Mouse (Mus musculus): ENCODE data around the gene Myl10. TPM values are rescaled to one million over a fixed set of nuclear protein-coding genes. Genes with fewer than 3 reads are reported as not detected.

Myl10 gene
- polyA plus RNA-seq, 1 experiment from 2014 or later: 0.36 TPM

DNA sequence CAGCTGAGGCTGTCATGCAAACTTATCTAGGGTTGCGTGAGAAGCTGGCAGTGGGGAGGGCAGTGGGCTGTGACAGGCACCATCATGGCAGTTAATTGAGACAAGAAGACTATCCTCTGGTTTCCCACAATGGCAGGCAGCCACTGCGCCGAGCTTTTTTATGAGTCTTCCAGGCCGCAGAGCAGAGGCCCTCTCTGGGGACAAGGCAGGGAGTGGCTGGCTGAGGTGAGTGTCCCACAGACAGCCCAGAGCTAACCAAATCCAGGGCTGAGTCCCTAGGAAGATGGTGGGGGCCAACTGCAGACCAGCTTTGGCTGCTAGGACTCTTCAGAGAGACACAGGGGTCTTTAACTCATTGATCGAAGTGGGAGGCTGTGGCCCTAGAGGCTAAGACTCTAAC lies 3.6 kb downstream of the Myl10 start:
- no peaks in the 10 kb centered on the region for H3K27me3 ChIP-seq (ENCODE audit: control insufficient read depth, insufficient read depth, low read length)
- 83% methylated on average over 5 of the region's 5 CpGs for WGBS
- no peak for ATAC-seq (ENCODE audit: insufficient read depth, low FRiP score)
- no peak overlapping the region for H3K9ac ChIP-seq (ENCODE audit: low read length)
- no peaks in the 10 kb centered on the region; the same call in 1 of the 2 replicates for H3K4me1 ChIP-seq (ENCODE audit: control insufficient read depth, insufficient read depth, low read length)
- H3K36me3 ChIP-seq (ENCODE audit: control insufficient read depth, insufficient read depth, low read length): no peaks in the 10 kb centered on the region
- no peak overlapping the region for H3K4me3 ChIP-seq (replicated peaks; ENCODE audit: low read length)
- H3K27ac ChIP-seq (ENCODE audit: low read length): no peak overlapping the region
- no peaks in the 10 kb centered on the region for H3K9me3 ChIP-seq (replicated peaks; ENCODE audit: control insufficient read depth, low read length)
- H3K4me2 ChIP-seq (ENCODE audit: low read depth, low read length): no peak overlapping the region

DNA sequence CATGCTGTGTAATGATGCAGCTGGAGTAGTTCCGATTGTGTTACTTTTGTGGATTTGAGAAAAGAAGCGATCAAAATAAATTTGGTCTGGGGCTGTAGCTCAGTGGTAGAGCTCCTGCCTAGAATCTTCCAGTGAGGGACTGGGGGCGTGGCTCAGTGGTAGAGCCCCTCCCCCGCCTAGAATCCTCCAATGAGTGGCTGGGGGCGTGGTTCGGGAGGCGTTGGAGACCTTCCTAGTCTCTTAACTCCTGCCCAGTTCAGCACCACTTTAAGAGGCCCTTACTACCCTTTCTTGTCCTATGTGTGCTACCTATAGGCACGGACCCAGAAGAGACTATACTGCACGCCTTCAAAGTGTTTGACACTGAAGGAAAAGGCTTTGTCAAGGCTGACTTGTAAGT lies 4.7 kb downstream of the Myl10 start:
- WGBS: 76% methylated on average over 9 of the region's 9 CpGs
- no peaks in the 10 kb centered on the region for H3K9me3 ChIP-seq (replicated peaks; ENCODE audit: control insufficient read depth, low read length)

DNA sequence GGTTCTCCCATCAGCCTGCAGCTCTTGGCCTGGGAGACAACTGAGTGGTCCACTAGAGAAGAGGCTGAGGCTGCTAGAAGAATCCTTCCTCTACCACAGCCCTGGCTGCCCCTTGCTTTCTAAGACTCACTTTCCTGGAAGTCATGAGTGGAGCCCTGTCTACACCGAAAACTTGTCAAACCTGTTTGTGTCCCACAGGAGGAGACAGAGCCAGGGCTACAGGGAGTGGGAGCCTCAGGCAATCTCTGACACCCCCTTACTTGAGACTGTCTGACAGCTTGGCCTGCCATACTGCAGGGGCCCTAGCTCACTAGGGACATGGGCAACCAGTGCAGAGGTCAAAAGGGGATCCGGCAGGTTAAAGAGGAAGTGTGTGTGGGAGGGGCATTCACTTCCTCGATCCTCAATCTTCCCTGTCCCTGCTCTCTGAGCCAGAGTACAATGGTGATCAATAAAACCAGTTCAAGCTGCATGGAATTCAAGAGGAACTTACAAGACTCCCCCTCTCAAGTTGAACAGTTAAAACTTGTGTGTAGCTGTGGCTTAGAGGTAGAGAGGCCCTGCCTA lies 9.3 kb downstream of the Myl10 start:
- Histone ChIP-seq H3K27me3 (ENCODE audit: control insufficient read depth, insufficient read depth, low read length) (no peaks in the 10 kb centered on the region), H3K9ac (ENCODE audit: low read length) (no peak overlapping the region), H3K36me3 (ENCODE audit: control insufficient read depth, insufficient read depth, low read length) (no peaks in the 10 kb centered on the region), H3K4me3 (replicated peaks; ENCODE audit: low read length) (no peak overlapping the region), H3K4me1 (ENCODE audit: control insufficient read depth, insufficient read depth, low read length) (peaks cover 3% of the 10 kb centered on the region; the same call in 1 of the 2 replicates), H3K9me3 (replicated peaks; ENCODE audit: control insufficient read depth, low read length) (peaks cover 4% of the 10 kb centered on the region; the same call in 1 of the 2 replicates), H3K4me2 (ENCODE audit: low read depth, low read length) (no peak overlapping the region), H3K27ac (ENCODE audit: low read length) (no peak overlapping the region)
- ATAC-seq (ENCODE audit: insufficient read depth, low FRiP score): peak; percentile 78
- 42% methylated on average over 3 of the region's 3 CpGs for WGBS

More for the DNA sequence above, 4.7 kb downstream of the Myl10 start:
- no peak for ATAC-seq (ENCODE audit: insufficient read depth, low FRiP score)
- no peak overlapping the region for H3K9ac ChIP-seq (ENCODE audit: low read length)
- no peak overlapping the region for H3K4me3 ChIP-seq (replicated peaks; ENCODE audit: low read length)
- H3K27me3 ChIP-seq (ENCODE audit: control insufficient read depth, insufficient read depth, low read length): no peaks in the 10 kb centered on the region
- no peak overlapping the region for H3K4me2 ChIP-seq (ENCODE audit: low read depth, low read length)
- no peak overlapping the region for H3K27ac ChIP-seq (ENCODE audit: low read length)
- peaks cover 3% of the 10 kb centered on the region; the same call in 1 of the 2 replicates for H3K4me1 ChIP-seq (ENCODE audit: control insufficient read depth, insufficient read depth, low read length)
- H3K36me3 ChIP-seq (ENCODE audit: control insufficient read depth, insufficient read depth, low read length): no peaks in the 10 kb centered on the region

DNA sequence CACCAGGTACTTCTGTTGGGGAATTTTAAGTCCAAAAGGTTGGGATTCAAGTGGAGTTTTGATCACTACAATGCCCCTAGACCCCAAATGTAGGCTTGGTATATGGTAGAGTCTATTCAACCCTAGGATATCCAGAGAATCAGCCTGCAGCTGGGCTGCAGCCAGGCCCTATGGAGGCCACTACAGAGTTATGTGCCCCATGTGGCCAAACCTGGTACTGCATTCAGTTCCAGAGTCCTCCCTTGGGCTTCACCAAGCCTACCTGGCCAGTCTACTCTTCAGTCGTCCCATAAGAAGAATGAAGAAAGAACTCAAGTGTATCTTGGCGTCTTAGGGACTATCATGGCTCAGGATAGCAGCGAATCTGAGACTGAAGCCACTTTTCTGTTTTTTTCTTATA lies 10.8 kb downstream of the Myl10 start:
- H3K9me3 ChIP-seq (replicated peaks; ENCODE audit: control insufficient read depth, low read length): peaks cover 4% of the 10 kb centered on the region; the same call in 1 of the 2 replicates
- WGBS: 34% methylated on average over 3 of the region's 3 CpGs
- no peak for ATAC-seq (ENCODE audit: insufficient read depth, low FRiP score)

DNA sequence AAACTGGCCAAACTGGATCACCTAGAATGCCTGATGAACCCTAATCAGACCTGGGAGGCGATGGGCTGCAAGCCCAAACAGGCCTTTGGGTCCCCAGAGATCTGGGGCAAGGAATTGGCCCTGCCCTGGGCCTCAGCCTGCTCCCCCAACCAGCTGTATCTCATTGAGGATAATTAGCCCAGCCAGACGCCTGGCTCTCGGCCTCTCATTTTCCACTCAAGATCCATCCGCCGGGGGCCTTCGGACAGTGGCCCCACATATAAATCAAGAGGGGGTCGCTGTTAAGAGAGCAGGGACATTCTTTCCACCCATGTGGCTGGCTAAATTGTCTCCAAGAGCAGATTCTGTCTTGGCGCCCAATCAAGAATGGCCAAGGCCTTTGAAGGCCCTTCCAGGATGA lies 11.2 kb downstream of the Myl10 start:
- H3K9me3 ChIP-seq (replicated peaks; ENCODE audit: control insufficient read depth, low read length): peaks cover 4% of the 10 kb centered on the region; the same call in 1 of the 2 replicates
- no peak overlapping the region for H3K27ac ChIP-seq (ENCODE audit: low read length)
- no peaks in the 10 kb centered on the region for H3K27me3 ChIP-seq (ENCODE audit: control insufficient read depth, insufficient read depth, low read length)
- H3K4me1 ChIP-seq (ENCODE audit: control insufficient read depth, insufficient read depth, low read length): peaks cover 3% of the 10 kb centered on the region; the same call in 1 of the 2 replicates
- no peaks in the 10 kb centered on the region for H3K36me3 ChIP-seq (ENCODE audit: control insufficient read depth, insufficient read depth, low read length)
- H3K9ac ChIP-seq (ENCODE audit: low read length): no peak overlapping the region
- H3K4me2 ChIP-seq (ENCODE audit: low read depth, low read length): no peak overlapping the region
- ATAC-seq (ENCODE audit: insufficient read depth, low FRiP score): 0 out of 2 replicates have a peak, but pooled peaks have one; percentile 16
- no peak overlapping the region for H3K4me3 ChIP-seq (replicated peaks; ENCODE audit: low read length)
- 72% methylated on average over 8 of the region's 8 CpGs for WGBS

More for the DNA sequence above, 10.8 kb downstream of the Myl10 start:
- Histone ChIP-seq H3K9ac (ENCODE audit: low read length) (no peak overlapping the region), H3K27ac (ENCODE audit: low read length) (no peak overlapping the region), H3K27me3 (ENCODE audit: control insufficient read depth, insufficient read depth, low read length) (no peaks in the 10 kb centered on the region), H3K4me2 (ENCODE audit: low read depth, low read length) (no peak overlapping the region), H3K4me3 (replicated peaks; ENCODE audit: low read length) (no peak overlapping the region), H3K36me3 (ENCODE audit: control insufficient read depth, insufficient read depth, low read length) (no peaks in the 10 kb centered on the region), H3K4me1 (ENCODE audit: control insufficient read depth, insufficient read depth, low read length) (peaks cover 3% of the 10 kb centered on the region; the same call in 1 of the 2 replicates)

DNA sequence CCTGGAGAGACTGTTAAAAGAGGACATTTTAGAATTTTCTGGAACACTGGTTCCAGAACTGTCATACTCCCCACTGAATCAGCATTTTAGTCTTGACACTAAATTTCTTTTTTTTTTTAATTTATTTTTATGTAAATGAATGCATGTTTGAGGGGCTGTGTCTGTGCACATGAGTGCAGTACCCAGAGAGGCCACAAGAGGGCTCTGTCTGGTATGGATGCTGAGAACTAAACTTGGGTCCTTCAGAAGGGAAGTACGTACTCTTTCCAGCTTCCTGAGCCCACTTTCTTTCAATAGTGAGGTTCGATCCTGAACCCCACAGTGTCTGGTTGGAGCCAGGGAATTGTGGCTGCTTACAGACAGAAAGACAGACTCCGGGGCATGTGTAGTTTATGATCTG lies 12.6 kb downstream of the Myl10 start:
- Histone ChIP-seq H3K4me2 (ENCODE audit: low read depth, low read length) (no peak overlapping the region), H3K27ac (ENCODE audit: low read length) (no peak overlapping the region), H3K36me3 (ENCODE audit: control insufficient read depth, insufficient read depth, low read length) (no peaks in the 10 kb centered on the region), H3K27me3 (ENCODE audit: control insufficient read depth, insufficient read depth, low read length) (no peaks in the 10 kb centered on the region), H3K4me1 (ENCODE audit: control insufficient read depth, insufficient read depth, low read length) (peaks cover 4% of the 10 kb centered on the region; the same call in 1 of the 2 replicates), H3K4me3 (replicated peaks; ENCODE audit: low read length) (no peak overlapping the region), H3K9me3 (replicated peaks; ENCODE audit: control insufficient read depth, low read length) (peaks cover 4% of the 10 kb centered on the region; the same call in 1 of the 2 replicates), H3K9ac (ENCODE audit: low read length) (no peak overlapping the region)
- ATAC-seq (ENCODE audit: insufficient read depth, low FRiP score): no peak
- WGBS: 97% methylated on average over 3 of the region's 3 CpGs

DNA sequence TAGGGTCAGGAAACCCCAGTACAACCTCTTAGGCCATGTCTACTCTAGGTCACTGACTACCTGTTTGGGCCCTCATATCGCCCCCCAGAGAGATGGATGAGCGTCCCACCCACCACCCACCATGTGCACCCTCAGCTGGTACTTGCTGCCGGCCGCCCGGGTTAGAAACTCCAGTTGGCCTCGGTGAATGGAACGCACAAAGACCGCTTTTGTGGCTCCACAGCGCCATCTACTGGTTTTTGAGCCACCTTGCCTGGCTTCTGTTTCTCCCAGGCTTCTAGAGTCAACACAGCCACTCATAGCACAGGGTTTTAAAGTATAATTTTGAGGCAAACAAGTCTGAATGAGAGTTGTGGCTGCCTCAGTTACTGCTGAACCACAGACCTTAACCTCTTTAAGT lies 13.9 kb downstream of the Myl10 start:
- 2% methylated on average over 9 of the region's 9 CpGs for WGBS
- no peak for ATAC-seq (ENCODE audit: insufficient read depth, low FRiP score)

DNA sequence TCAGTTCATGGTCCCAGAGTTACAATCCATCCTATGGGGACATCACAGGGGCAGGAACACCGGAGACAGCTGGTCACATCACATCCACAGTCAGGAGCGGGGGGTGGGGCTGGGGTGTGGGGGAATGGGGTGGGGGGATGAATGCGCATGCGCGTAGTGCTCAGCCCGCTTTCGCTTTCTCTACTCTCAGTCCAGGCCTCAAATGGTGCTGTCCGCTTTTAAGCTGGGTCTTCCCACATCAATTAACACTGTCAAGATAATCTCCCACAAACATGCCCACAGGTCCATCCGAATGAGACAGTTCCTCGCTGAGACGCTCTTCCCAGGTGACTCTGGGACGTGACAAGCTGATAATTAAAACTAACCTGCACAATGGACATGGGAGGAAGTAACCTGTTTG lies 15.2 kb downstream of the Myl10 start:
- Histone ChIP-seq H3K4me3 (replicated peaks; ENCODE audit: low read length) (no peak overlapping the region), H3K27me3 (ENCODE audit: control insufficient read depth, insufficient read depth, low read length) (no peaks in the 10 kb centered on the region), H3K9ac (ENCODE audit: low read length) (no peak overlapping the region), H3K27ac (ENCODE audit: low read length) (no peak overlapping the region), H3K4me2 (ENCODE audit: low read depth, low read length) (no peak overlapping the region), H3K9me3 (replicated peaks; ENCODE audit: control insufficient read depth, low read length) (peaks cover 4% of the 10 kb centered on the region; the same call in 1 of the 2 replicates), H3K36me3 (ENCODE audit: control insufficient read depth, insufficient read depth, low read length) (no peaks in the 10 kb centered on the region), H3K4me1 (ENCODE audit: control insufficient read depth, insufficient read depth, low read length) (peaks cover 4% of the 10 kb centered on the region; the same call in 1 of the 2 replicates)
- ATAC-seq (ENCODE audit: insufficient read depth, low FRiP score): no peak
- WGBS: 72% methylated on average over 12 of the region's 12 CpGs

More for the DNA sequence above, 13.9 kb downstream of the Myl10 start:
- Histone ChIP-seq H3K4me1 (ENCODE audit: control insufficient read depth, insufficient read depth, low read length) (peaks cover 7% of the 10 kb centered on the region; the same call in 1 of the 2 replicates), H3K36me3 (ENCODE audit: control insufficient read depth, insufficient read depth, low read length) (no peaks in the 10 kb centered on the region), H3K27ac (ENCODE audit: low read length) (no peak overlapping the region), H3K9ac (ENCODE audit: low read length) (no peak overlapping the region), H3K4me3 (replicated peaks; ENCODE audit: low read length) (no peak overlapping the region), H3K4me2 (ENCODE audit: low read depth, low read length) (no peak overlapping the region), H3K9me3 (replicated peaks; ENCODE audit: control insufficient read depth, low read length) (peaks cover 4% of the 10 kb centered on the region; the same call in 1 of the 2 replicates), H3K27me3 (ENCODE audit: control insufficient read depth, insufficient read depth, low read length) (no peaks in the 10 kb centered on the region)

DNA sequence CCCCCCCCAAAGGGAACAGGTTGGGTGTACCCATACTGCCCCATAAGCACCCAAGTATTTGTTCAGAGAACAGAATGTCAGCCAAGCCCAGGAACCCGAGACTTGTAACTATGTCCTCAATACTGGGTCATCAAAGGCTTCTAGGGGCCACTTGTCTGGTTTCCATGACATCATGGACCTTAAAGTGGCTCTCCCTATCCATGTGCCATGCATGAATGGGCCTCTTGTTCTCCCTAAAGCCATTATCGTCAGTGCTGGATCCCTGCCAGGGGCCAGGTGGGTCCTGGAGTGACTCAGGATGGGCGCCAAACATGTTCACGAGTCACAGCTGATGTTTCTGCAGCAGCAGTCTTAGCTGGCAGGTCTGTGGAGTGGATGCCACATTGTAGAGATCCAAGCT lies 17.8 kb downstream of the Myl10 start:
- H3K4me3 ChIP-seq (replicated peaks; ENCODE audit: low read length): no peak overlapping the region
- H3K27ac ChIP-seq (ENCODE audit: low read length): no peak overlapping the region
- H3K36me3 ChIP-seq (ENCODE audit: control insufficient read depth, insufficient read depth, low read length): no peaks in the 10 kb centered on the region
- H3K9ac ChIP-seq (ENCODE audit: low read length): no peak overlapping the region
- H3K4me2 ChIP-seq (ENCODE audit: low read depth, low read length): no peak overlapping the region
- WGBS: 40% methylated on average over 4 of the region's 4 CpGs
- peak; percentile 54 for ATAC-seq (ENCODE audit: insufficient read depth, low FRiP score)
- H3K27me3 ChIP-seq (ENCODE audit: control insufficient read depth, insufficient read depth, low read length): no peaks in the 10 kb centered on the region
- peaks cover 4% of the 10 kb centered on the region; the same call in 1 of the 2 replicates for H3K4me1 ChIP-seq (ENCODE audit: control insufficient read depth, insufficient read depth, low read length)
- H3K9me3 ChIP-seq (replicated peaks; ENCODE audit: control insufficient read depth, low read length): no peaks in the 10 kb centered on the region

Data from stomach, embryonic 16.5 days (tissue).